8 mouse cellular contexts compared by ENCODE assay signal in the genomic region with DNA sequence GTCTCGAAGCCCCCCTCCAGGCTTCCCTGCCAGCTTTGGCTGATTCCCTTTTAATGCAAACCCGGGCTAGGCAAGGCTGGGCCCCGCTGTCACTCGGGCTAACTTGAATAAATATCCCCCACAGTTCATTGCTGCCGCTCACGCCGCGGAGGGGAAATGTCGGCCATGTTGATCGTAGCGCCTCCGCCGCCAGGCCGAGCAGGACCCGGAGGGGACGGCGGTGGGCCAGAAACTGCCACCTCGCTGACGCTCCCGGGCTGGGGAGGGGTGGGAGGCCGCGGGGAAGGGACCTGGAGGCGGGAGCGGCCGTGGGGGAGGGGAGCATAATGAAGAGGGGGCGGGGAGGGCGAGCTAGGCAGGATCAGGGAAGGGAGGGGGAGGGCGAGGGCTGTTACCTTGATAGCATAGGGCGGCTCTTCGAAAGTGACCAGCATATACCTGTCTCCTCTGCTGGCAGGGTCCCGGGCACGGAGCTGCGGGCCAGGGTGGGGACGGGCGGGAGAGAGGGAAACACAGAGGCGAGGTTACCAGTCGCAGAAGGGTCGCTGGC. TPM values are rescaled to one million over a fixed set of nuclear protein-coding genes. Genes with fewer than 3 reads are reported as not detected.
DNase-seq lines count a peak whose midpoint lies in the region; ATAC-seq lines count a peak whose summit lies in the region.

No protein-coding gene starts in this region.

- ATAC-seq in embryonic facial prominence, embryonic 15.5 days (ENCODE audit: insufficient number of reproducible peaks, low FRiP score, low TSS enrichment, low read depth) = peak; percentile 12
- ATAC-seq in kidney, embryonic 15.5 days (replicated peaks; ENCODE audit: low FRiP score) = peak; percentile 65

- H3K9me3 ChIP-seq in embryonic facial prominence, embryonic 15.5 days (replicated peaks) = no peaks in the 10 kb centered on the region
- no peaks in the 10 kb centered on the region for H3K9me3 ChIP-seq in heart, embryonic 10.5 days
- H3K9me3 ChIP-seq in kidney, embryonic 15.5 days (replicated peaks) = no peaks in the 10 kb centered on the region

- H3K27me3 ChIP-seq in embryonic facial prominence, embryonic 15.5 days = no peaks in the 10 kb centered on the region
- H3K27me3 ChIP-seq in heart, embryonic 10.5 days (ENCODE audit: insufficient read depth, poor library complexity, severe bottlenecking) = no peaks in the 10 kb centered on the region
- no peaks in the 10 kb centered on the region for H3K27me3 ChIP-seq in kidney, embryonic 15.5 days

- H3K4me3 ChIP-seq in embryonic facial prominence, embryonic 15.5 days (replicated peaks) = peak overlapping the region; percentile 98
- peak overlapping the region; percentile 93 for H3K4me3 ChIP-seq in heart, embryonic 10.5 days
- peak overlapping the region; percentile 83 for H3K4me3 ChIP-seq in kidney, embryonic 15.5 days (replicated peaks)

- peak overlapping the region; percentile 99 for H3K27ac ChIP-seq in embryonic facial prominence, embryonic 15.5 days (replicated peaks)
- peak overlapping the region; percentile 99 for H3K27ac ChIP-seq in heart, embryonic 10.5 days
- peak overlapping the region; percentile 98 for H3K27ac ChIP-seq in kidney, embryonic 15.5 days

- peak overlapping the region; percentile 99 for H3K9ac ChIP-seq in embryonic facial prominence, embryonic 15.5 days
- peak overlapping the region; percentile 98 for H3K9ac ChIP-seq in kidney, embryonic 15.5 days

- peak overlapping the region; percentile 56 for H3K4me2 ChIP-seq in embryonic facial prominence, embryonic 15.5 days (replicated peaks)
- peak overlapping the region; percentile 67 for H3K4me2 ChIP-seq in kidney, embryonic 15.5 days

- peak; percentile 47 for DNase-seq in 3T3-L1 (ENCODE audit: low read depth, low spot score)
- peak; percentile 53 to 70 for DNase-seq in adrenal gland, postnatal 4 days (ENCODE audit: low spot score in 2 of 2)
- DNase-seq in heart, embryonic 10.5 days (ENCODE audit: low spot score) = peak; percentile 94
- peak; percentile 88 for DNase-seq in liver
- peak; percentile 12 to 59 for DNase-seq in monocyte, adult 2 months (ENCODE audit: low read depth in 1 of 2, low spot score in 2 of 2)
- DNase-seq in spleen, postnatal 14 days (ENCODE audit: low spot score in 2 of 2) = peak; percentile 56 to 74

- H3K36me3 ChIP-seq in embryonic facial prominence, embryonic 15.5 days = peaks cover 10% of the 10 kb centered on the region; the same call in 1 of the 2 replicates
- peaks cover 7% of the 10 kb centered on the region; the same call in 1 of the 2 replicates for H3K36me3 ChIP-seq in heart, embryonic 10.5 days
- H3K36me3 ChIP-seq in kidney, embryonic 15.5 days = peaks cover 16% of the 10 kb centered on the region

- WGBS in embryonic facial prominence, embryonic 15.5 days = under 1% methylated on average over 34 of the region's 38 CpGs
- under 1% methylated on average over 34 of the region's 38 CpGs for WGBS in heart, embryonic 10.5 days
- WGBS in kidney, embryonic 15.5 days = 1% methylated on average over 32 of the region's 38 CpGs

- H3K4me1 ChIP-seq in embryonic facial prominence, embryonic 15.5 days = peaks cover 8% of the 10 kb centered on the region; the same call in 1 of the 2 replicates
- H3K4me1 ChIP-seq in heart, embryonic 10.5 days = peaks cover 17% of the 10 kb centered on the region
- peaks cover 7% of the 10 kb centered on the region for H3K4me1 ChIP-seq in kidney, embryonic 15.5 days

RNA-seq across cellular contexts. Expression of a gene that starts 1.1 kb away (rescaled TPM):
- total RNA-seq in adrenal gland, postnatal 4 days (2021) = 10 to 100 TPM; 52.4 to 56.5 TPM
- 21.1 and 23.2 TPM in 2 replicates for polyA plus RNA-seq in embryonic facial prominence, embryonic 15.5 days (2015; fragmentation: Nextera tagmentation; extraction: Ambion mirVana)
- 18.1 and 26.5 TPM in 2 replicates for polyA plus RNA-seq in heart, embryonic 10.5 days (2016; fragmentation: Nextera tagmentation; extraction: Ambion mirVana)
- polyA plus RNA-seq in kidney, embryonic 15.5 days (2015; fragmentation: Nextera tagmentation; extraction: Ambion mirVana) = 19.5 and 21.9 TPM in 2 replicates

Comparison
In these comparisons a context has a peak if more than half of its experiments do, and no peak if none do; other contexts are left out.
1. Peak in every context shown above with its lines: DNase-seq, ATAC-seq, H3K4me3 ChIP-seq and H3K27ac ChIP-seq.
2. DNase-seq: peak in every context shown above with its lines; median percentile 94 in heart, embryonic 10.5 days; 88 in liver; 65 in spleen, postnatal 14 days; 62 in adrenal gland, postnatal 4 days; 47 in 3T3-L1; 36 in monocyte, adult 2 months.